Mouse (Mus musculus) heart, postnatal 36 days (tissue): ENCODE data around the gene Sltm. TPM values are rescaled to one million over a fixed set of nuclear protein-coding genes. Genes with fewer than 3 reads are reported as not detected.
A peak's percentile ranks its signal among the peaks of the same experiment; 100 is the strongest.

Experiments used
- DNase-seq, 2 experiments: peaks; one replicate each; pipeline ENCODE4 v3.0.0; 2021 to 2022
- intact Hi-C: fragments of 180-260 bp; cut with DNase I; formaldehyde crosslinking; loops from one replicate; pipeline ENCODE4 v1.15.1; 2025
- total RNA-seq, 2 experiments: library from RNA; stranded (reverse); gene quantifications; 2 replicates each; pipeline ENCODE4 v1.2.3; 2021

Gene Sltm
- 10 to 100 TPM; 20.9 to 23.2 TPM for total RNA-seq

- DNase-seq, result peak; percentile 99
- intact Hi-C loops, result loop anchor here (1.0 kb wide), 1 partner anchor 39 kb away; the partner anchor contains the start of gene Rnf111
Observed at GRCm38 (mm10) chr9:70542305-70543041, at the start of gene Sltm. Gene Sltm (plus strand): TSS chr9:70542754.

DNA sequence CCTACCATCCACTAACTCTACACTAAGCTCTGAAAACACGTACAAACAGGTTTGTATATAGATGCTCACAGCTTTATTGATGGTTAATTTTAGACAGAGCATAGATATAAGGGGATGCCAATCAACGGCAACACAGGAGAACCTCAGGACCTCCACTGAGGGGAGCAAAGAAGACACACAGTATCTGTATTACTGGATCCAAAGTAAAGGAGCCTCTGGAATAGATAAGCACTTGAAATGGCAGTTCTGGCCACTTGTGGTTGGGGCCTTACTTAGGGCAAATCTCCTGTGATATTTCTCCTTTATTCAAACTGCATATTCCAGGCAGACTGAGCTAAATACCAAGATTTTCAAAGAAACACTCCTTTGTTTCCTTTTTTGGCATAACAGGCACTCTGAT, 49.5 kb upstream of the Sltm start:
- intact Hi-C loops, result no loop called here
- DNase-seq, result no peak

- DNase-seq, result no peak
- intact Hi-C loops, result no loop called here
Observed at GRCm38 (mm10) chr9:70496990-70497389, 45.6 kb upstream of the Sltm start.

GRCm38 (mm10) chr9:70502284-70503014, 40.1 kb upstream of the Sltm start:
- intact Hi-C loops, result loop anchor here (1.0 to 10.0 kb wide), 3 partner anchors 40 to 982 kb away; partner anchors contain the start of genes Myo1e, Polr2m and Sltm
- no peak for DNase-seq

DNA sequence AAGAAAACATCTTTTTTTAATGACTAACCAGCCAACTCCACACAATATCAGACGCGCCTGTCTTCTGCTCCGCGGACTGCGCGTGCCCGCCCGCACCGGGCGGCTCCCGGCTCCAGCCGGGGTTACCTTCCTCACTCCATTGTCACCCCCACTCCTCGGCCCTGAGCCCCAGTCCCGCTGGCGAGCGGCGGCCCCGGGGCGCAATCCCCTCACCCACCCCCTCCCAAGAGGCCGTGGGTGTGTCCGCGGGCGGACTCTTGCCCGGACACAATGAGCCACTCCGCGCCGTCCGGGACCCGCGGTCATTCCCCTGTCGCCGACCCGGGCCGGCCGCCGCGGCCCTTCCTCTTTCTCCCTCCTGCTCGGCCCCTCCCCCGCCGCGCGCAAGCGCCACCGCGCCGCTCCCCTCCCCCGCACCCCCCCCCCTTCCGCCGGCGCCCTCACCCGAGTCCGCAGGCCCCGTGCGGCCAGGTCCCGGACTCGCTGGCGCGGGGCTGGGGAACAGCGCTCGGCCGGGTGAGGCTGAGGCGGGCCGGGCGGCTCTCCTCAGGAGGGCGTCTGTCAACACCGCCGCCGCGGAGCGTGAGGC, 39.4 kb upstream of the Sltm start:
- DNase-seq, result peak in 1 of 2 experiments; percentile 69
- intact Hi-C loops, result loop anchor here (1.0 to 10.0 kb wide), 3 partner anchors 39 to 982 kb away; partner anchors contain the start of genes Myo1e, Polr2m and Sltm

- peak; percentile 97 for DNase-seq
- intact Hi-C loops, result loop anchor here (1.0 to 10.0 kb wide), 3 partner anchors 39 to 981 kb away; partner anchors contain the start of genes Myo1e, Polr2m and Sltm
Observed at GRCm38 (mm10) chr9:70503626-70504041, 38.9 kb upstream of the Sltm start, which contains the start of gene Rnf111. Gene Rnf111 (minus strand): TSS chr9:70503725.

DNA sequence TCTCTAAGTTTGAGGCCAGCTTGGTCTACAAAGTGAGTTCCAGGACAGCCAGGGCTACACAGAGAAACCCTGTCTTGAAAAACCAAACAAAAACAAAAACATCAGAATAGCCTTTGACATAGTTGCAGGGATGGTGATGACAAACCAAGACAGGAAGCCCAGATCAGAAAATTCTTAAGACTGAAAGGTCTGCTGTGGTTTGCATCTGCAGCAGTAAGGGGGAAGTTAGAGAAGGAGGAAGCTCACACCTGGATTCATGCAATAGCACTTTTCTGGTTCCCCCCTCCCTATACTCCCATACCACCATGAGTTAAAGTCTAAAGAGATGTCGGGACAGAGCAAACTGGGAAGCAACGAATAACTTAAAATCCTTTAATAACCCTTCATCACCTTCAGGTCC, 36.4 kb upstream of the Sltm start:
- intact Hi-C loops, result loop anchor here (10.0 kb wide), 2 partner anchors 301 to 979 kb away; partner anchors contain the start of genes Myo1e and Polr2m
- no peak for DNase-seq

DNA sequence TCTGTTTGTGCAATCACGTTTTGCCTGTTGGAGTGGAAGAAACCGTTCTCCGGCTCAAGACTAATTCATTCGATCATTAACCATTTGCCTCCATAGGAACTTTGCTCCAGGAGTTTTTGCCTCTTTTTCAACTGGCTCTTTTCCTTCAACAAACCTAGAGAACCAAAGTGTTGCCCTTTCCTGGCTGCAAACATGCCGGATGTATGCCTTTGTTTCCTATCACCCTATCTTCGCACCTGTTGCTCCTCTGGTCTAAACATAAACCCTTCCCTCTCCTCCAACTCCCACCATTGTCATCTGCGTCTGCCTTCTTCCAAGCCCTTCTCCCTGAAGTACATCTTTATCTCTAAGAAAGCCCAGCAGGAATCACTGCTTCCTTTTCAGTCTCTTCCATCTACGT, 35.8 kb upstream of the Sltm start:
- no peak for DNase-seq
- intact Hi-C loops, result loop anchor here (10.0 kb wide), 2 partner anchors 302 to 978 kb away; partner anchors contain the start of genes Myo1e and Polr2m

DNA sequence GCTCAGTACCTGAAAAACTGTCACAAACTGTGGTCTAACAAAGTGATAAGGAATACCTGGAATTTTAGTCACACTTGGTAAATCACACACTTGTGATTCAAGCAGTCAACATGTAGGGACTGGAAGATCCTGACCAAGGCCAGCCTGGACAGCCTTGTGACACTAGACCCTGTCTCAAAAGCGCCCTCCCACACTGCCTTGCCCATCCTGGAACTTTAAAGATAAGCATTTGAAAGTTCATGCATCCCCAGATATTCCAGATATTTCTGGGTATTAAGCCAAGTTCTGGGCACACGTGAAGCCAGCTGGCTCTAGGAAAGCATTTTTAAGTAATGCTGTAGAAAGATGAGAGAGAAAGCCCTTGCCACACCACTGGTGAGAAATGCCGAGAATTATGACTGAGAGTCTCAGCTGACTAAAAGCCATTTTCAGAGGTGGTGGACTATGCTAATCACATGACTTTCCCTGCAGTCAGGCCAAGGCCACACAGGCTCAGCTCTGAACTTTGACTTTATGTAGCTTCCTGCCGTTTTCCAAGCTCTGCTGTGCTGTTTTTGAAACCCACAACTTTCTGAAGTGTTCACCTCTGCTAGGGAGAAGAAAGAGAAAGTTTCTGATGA, 32.5 kb upstream of the Sltm start:
- intact Hi-C loops, result loop anchor here (5.0 to 10.0 kb wide), 4 partner anchors 103 to 975 kb away; partner anchors contain the start of genes Myo1e and Polr2m

DNA sequence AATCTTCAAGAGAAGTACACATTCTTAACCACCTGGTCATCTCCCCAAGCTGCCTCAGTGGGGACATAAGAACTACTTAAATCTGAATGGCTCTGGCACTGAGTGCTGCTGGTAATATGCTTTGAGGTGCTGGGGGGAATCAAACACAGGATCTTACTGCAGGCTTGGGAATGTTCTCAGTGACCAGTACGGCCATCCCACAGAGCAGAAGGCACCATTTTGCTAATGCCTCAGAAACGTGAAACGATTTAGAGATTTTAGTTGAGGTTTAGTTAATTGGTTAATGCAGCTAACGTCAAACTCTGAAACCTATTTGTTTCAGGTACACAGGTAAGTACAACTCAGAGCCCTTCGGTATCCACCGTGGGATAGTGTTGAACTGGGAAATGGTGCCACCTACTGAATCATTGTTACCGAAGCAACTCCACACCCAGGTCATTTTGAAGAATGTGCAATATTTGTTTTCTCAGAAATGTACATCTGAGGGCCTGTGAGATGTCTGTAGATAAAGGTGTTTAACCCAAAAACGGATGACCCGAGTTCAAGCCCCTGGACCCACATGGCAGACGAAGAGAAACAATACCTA, 31.5 kb upstream of the Sltm start:
- intact Hi-C loops, result loop anchor here (5.0 to 10.0 kb wide), 2 partner anchors 104 to 396 kb away; no protein-coding TSS in a partner anchor
- peak in 1 of 2 experiments; percentile 18 for DNase-seq

More for the DNA sequence above, 32.5 kb upstream of the Sltm start:
- DNase-seq, result peak in 1 of 2 experiments; percentile 22

DNA sequence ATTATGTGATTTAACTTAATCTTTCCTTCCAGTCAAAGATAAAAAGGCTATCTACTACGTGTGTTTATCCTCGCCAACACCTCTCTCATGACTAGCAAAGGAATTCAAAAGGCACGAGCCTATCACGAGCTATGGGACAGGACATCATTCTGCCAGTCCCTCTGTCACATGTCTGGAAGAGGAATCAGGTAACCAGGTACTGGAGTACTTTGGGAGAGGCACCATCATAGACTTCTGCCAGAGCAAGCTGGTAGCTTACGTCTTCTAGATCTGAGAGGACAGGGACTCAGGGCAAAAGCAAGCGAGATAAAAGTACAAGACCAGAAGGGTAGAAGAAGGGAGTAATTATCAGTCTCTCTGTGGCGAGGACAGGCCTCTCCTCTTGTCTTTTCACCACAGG, 30.9 kb upstream of the Sltm start:
- intact Hi-C loops, result loop anchor here (5.0 to 10.0 kb wide), 2 partner anchors 104 to 397 kb away; no protein-coding TSS in a partner anchor
- no peak for DNase-seq

GRCm38 (mm10) chr9:70520651-70521050, 21.9 kb upstream of the Sltm start:
- DNase-seq, result no peak

GRCm38 (mm10) chr9:70523813-70524212, 18.7 kb upstream of the Sltm start:
- intact Hi-C loops, result no loop called here
- no peak for DNase-seq

More at GRCm38 (mm10) chr9:70520651-70521050, 21.9 kb upstream of the Sltm start:
- intact Hi-C loops, result no loop called here

GRCm38 (mm10) chr9:70524366-70524765, 18.2 kb upstream of the Sltm start:
- intact Hi-C loops, result no loop called here
- peak; percentile 56 to 62 for DNase-seq

DNA sequence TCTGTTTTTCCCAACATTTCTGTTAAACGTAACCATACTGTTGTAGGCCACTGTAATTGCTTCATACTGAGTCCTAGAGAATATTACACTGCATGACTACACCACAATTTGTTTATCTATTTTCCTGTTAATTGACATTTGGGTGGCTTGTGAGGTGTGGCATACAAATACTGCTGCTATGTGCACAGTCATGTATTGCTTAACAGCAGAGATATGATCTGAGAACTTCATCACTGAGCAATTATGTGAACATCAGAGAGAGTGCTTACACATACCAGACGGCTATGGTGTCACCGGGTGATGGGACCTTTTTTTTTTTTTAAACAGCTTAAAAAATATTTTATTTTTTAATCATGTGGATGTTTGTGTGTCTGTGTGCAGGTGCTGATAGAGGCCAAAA, 9.2 kb upstream of the Sltm start:
- DNase-seq, result no peak
- intact Hi-C loops, result no loop called here

DNA sequence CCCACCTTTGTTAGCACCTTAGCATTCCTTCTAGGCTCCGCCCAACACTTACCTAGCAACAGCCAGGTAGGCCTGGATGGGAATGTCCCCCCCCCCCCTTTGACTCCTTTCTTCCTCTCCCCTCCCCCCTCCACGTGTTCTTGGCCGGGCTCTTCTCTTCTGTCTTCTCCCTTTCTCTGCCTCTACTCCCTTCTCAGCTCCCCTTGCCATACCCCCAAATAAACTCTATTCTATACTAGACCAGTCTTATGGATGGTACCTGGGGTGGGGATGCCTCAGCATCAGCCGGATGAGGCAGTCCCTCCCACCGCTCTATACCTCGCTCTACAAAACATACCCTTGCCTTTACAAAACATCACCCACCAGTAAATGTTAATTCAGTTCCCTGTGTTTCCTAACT, 970 bp upstream of the Sltm start:
- intact Hi-C loops, result no loop called here
- no peak for DNase-seq

DNA sequence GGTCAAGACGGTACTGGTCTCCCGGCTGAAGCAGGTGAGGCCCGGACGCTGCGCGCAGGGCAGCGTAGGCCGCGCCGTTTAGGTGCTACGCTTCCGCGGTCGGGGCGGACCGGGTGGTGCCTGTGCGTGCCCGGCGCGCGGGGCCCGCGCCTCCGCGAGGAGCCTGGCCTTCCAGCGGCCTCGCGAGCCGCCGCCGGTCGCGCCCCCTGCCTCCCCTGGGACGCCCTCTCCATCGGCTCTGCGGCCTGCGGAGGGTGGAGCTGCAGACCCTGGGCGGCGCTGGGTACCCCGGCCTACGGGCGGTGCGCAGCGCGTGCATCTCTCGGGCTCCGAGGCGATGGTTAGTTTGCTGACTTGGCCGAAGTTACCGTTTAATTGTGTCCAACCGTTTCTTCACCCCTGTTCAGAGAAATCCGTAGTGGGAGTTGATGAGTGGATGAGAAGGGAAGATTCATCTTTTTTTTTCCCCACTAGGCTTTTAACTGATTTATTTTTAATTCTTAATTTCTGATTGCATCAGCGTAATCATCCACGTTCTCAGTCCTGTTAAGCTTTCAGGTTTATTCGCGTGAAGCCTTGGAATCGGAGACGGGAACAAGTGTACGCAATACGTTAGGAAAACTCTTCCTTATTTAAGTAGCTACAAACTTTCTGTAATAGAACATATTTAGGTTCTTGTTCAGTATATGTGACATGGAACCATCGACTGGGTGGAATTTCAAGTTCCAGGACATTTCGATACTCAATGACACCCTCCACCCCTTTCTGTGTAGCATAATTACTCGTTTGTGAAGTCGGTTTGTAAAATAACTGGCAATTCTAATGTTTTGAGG, 710 bp downstream of the Sltm start:
- intact Hi-C loops, result no loop called here
- DNase-seq, result no peak

DNA sequence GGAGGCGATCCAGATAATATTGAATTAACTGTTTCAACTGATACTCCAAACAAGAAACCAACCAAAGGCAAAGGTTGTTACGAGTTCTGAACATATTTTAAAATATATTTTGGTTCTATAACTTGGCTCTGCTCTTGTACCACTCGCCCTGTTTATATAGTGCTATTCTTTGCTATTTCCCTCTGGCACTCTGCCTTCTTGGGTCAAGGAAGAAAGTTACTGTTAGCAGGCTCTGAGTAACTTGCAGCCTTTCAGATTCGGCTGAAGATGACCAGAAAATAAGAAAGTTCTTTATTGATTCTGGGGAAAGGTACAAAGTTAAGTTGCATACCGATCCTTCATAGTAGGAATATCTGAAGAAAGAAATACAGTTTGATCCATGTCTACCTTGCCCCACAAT, 1.4 kb downstream of the Sltm start:
- DNase-seq, result no peak
- intact Hi-C loops, result no loop called here

DNA sequence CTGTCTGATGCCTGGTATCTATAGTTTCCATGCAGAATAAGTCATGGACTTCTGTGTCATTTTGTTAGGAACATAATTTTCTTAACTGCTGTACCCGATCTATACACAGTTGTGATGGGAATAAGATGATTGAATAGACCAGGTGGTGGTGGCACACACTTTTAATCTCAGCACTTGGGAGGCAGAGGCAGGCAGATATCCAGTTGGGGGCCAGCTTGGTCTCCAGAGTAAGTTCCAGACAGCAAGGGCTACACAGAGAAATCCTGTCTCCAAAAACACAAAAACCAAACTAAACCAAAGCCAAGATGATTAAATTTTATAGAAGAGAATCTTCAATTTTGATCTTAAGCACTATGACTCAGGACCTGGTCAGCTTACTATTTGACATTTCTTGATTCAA, 2.3 kb downstream of the Sltm start:
- intact Hi-C loops, result no loop called here
- no peak for DNase-seq
